Mouse (Mus musculus) neural tube, embryonic 11.5 days (tissue): ENCODE measurements at regions not wholly inside any gene's neighbourhood (a gene's known extent, or its start where the extent isn't known, plus 50 kb on each side); places are given as distances from the start of the nearest gene placed in this dataset. TPM values are rescaled to one million over a fixed set of nuclear protein-coding genes. Genes with fewer than 3 reads are reported as not detected.

Experiments
- microRNA-seq: library from miRNA; unstranded; fragments of <30 nt; microRNA quantifications from one replicate; pipeline ENCODE4, GENCODE M21; 2016

Small RNA genes lying in the stretch of these regions (microRNA-seq; reads per million reads assigned to microRNA genes)
- gene Mir133a-2 (not detected), gene Mir1a-1 (not detected)
